Mouse (Mus musculus): ENCODE measurements around the gene Nipbl.

DNA sequence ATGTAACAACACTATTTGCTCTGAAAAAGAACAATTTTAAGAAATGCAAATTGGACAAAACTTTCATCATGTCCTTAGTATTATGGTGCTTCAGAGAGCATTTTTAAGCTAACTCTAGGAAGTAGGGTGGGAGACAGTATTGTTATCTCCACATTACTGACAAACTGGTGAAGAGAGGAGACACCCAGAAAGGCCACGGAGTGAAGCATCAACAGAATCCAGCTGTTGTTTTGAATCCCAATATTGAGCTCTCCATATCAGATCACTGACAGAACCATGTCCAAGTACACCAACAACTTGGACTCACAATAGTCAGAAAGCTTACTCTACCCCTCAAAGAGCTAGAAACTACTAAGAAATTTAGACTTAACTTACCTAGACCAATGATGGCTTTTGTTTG lies 138.8 kb downstream of the Nipbl start:
- TF ChIP-seq CTCF (IDR thresholded peaks at IDR 0.05; ENCODE audit: borderline replicate concordance, insufficient read depth, low read length) (no peak), POLR2A (IDR thresholded peaks at IDR 0.05; ENCODE audit: low read depth, low read length) (no peak)

All from embryonic fibroblast, embryonic 13.5 days (primary cell).